Mouse (Mus musculus) frontal cortex, postnatal 14 days (tissue): ENCODE measurements at regions not wholly inside any gene's neighbourhood (a gene's known extent, or its start where the extent isn't known, plus 50 kb on each side); places are given as distances from the start of the nearest gene placed in this dataset.

Experiments
- DNase-seq, 2 experiments: peaks; one replicate each; pipeline ENCODE4 v3.0.0; 2022; ENCODE audit warnings: low spot score in 2 of 2

DNA sequence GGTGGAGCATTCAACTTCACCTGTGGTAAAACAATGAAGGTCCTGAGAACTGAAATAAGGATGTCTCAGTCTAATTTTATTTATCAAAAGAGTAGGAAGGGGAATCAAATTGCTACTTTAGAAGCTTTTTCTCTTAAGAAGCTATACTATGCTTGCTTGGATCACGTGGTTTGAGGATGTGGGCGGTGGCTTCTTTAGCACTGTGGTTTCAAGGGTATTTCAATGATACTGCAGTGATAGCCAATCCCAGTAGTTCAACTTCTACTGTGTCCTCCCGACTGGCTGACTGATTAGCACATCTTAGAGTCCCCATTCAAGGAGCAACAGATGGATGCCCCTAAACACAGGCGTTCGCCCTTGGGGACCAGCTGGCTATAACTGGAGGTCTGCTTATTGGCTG, 575.6 kb downstream of the Vrk1 start:
- no peak for DNase-seq

DNA sequence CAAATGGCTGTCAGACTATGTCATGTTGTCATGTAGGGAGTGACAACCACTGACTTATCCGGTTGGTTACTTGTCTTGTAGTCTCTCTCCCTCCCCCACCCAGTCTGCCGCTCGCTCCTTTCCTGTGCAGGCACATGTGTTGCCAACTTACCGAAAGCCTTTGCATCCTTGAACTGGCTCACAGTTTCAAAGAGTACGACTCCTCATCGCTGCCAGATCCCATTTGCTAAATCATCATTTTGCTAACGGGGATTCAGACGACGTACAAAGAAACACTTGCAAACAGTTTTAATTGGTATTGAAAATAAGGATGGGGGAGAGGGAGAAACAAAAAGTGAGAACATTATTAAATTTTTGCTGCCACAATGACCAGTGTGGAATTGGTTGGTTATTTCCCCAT, 582.7 kb downstream of the Vrk1 start:
- no peak for DNase-seq

DNA sequence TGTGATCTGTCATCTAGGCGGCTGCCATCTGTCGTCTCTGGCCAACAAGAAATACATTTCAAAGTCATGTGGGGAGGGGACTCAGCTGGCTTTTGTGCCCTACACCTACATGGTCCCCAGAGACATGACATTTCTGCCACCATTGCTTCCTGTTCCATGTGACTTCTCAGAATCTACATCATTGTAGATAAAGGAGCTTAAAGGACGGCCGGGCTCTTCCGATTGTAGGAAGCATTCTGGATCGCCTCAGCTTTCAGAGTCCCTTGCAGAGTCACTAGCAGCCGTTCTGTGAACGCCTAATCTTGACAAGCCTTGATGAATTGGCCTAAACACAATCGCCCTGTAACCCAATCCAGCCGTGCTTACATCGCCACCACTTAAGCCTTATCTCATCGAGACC, 587.6 kb downstream of the Vrk1 start:
- no peak for DNase-seq

DNA sequence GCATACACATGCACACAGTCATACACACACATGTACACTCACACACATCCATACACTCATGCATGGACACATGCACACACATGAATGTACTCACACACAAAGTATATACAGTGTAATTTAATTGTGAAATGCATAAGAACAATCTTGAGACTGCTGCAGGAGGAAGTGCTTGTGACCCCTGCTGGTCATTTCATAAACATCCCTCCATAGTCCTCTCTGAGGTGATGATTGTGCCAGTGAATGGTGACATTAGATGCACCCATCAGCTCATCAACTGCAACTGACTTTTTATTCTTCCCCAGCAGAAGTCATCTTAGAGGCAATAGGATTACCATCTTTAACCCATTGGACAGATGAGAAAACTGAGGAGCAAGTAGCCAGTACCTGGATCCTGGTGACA, 597.2 kb downstream of the Vrk1 start:
- DNase-seq: no peak

DNA sequence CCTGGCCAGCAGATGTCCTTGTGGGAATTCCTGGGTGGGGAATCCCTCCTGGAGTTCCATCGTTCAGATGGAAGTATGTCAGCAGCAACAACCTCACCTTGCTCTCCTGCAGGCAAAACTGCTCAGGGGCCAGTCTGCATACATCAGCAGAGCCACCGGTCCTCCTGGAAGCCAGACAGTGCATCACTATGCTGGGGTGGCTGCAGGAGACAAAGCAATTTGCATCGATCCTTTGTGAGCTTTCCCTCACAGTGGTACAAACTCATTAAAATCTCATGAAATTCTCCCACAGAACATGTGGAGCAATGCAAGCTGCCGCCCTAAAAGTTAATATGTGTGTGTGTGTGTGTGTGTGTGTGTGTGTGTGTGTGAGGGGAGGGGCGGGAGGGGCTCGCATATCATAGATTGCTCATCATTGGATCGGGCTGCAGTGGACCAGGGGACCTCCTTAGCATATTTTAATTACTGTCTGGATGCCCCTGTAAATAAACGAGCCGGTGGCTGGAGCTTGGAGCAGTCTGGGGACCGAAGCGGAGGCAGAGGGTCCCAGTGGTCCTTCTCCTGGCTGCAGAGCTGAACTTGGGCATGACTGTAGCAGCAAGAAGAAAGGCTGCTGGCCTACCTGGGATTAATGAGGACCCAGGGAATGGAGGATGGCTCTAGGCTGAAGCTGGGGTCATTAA, 597.8 kb downstream of the Vrk1 start:
- no peak for DNase-seq

DNA sequence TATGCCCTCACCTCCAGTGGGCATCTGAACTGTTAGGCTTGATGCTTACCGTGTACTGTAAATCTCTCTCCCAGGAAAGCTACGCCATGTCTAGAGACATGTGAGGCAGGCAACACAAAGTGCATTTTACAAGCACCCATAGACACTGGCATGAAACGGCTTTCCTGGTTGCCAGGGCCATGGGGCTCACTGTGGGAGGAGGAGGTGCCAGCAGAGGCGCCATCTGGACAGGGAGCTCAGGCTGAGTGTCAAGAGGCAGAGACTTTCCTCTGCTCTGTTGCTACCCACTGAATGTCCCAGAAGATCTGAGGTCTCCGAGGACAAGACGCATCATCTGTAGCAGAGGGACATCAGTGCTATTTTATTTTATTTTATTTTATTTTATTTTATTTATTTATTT, 608.7 kb downstream of the Vrk1 start:
- DNase-seq: no peak

DNA sequence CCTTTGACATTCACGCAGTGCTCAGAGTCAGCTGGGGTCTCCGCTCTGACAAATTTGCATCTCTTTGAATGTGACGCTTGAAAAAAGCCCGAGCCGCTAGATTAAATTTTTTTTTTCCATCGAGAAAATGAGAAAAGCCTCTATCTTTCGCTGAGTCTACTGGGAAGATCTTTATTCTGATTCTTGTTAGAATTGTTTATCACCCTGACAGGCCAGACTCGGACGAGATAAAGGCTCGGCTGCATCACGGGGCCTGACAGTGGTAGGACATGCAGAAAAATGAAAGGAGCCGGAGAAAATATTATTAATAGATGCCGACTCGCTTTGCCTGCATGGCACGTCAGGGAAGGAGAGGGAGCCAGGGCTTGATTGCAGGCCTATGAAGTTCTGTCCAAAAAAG, 616.8 kb downstream of the Vrk1 start:
- no peak for DNase-seq

DNA sequence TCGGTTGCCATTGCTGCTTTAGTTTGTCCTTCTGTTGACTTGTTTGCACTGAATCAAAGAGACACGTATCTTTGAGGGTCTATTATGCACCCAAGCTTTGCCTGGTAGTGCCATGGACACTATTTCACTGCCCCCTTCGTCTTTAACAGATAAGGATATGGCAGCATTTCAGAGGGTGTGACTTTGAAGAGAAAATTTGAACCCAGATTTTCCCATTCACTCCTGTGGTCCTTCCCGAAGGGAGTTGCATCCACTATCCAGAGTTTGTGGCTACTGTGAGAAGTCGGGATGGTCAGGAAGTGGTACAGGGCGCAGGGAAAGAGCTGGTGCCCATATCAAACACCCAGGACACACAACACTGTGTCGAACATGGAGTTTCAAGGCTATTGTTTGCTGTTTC, 622.5 kb downstream of the Vrk1 start:
- DNase-seq: no peak

DNA sequence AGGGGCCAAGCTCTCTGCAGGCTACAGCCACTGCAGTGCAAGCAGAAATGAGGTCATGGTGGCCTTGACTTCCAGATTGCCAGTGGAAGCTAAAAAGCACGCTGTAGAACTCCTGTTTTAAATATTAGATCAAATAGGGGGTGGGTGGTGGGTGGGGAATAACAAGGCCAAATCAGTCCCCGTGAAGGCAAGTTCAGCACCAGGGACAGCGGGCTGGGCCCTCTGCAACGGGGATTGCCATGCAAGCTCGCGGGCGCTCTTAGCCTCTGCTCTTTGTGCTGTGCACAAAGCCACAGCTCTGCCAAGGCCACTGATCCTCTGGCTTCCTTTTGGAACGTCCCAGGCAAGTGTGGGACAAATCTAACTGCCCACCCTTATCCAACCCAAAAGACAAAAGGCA, 623.1 kb downstream of the Vrk1 start:
- no peak for DNase-seq

DNA sequence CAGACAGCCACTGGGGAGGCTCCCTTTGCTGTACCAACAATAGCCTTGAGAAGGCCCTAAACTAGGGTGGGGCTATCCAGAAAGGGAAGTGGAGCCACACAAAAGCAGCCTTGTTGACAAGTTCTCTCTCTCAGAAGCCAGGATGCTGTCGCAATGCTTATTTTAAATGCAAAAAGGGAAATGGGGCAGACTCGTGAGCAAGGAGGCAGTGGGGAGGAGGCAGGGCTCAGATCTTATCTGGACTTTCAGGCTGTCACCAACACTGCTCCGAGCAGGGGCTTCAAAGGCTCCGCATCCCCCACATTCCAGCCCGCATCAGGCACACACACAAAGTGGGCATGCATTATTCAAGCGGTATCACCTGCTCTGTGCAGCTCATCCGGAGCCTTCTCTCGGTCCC, 648.3 kb downstream of the Vrk1 start:
- DNase-seq: no peak

DNA sequence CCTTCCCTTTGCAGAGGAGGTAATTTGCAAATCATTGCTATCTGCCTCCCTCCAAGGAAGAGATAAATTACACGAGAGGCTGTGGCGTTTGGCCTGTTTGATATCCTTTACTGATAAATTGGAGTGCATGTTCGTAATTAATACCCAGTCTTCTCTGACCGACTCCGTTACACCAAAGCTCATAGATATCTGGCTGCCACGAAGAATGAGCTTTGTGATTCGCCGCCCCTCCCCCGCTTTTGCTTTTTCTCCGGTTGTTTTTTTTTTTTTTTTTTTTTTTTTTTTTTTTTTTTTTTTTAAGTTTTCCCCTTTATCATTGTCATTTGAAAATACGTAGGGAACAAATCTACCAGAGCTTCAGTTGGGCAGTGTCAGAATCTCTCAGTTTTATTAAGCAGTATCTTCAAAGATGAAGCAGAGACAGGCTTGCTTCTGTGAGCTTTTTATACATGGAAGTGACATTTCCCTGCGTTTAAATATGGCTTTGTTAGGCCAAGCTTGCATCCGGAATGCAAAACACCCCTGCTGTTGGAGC, 663.3 kb downstream of the Vrk1 start:
- no peak for DNase-seq

DNA sequence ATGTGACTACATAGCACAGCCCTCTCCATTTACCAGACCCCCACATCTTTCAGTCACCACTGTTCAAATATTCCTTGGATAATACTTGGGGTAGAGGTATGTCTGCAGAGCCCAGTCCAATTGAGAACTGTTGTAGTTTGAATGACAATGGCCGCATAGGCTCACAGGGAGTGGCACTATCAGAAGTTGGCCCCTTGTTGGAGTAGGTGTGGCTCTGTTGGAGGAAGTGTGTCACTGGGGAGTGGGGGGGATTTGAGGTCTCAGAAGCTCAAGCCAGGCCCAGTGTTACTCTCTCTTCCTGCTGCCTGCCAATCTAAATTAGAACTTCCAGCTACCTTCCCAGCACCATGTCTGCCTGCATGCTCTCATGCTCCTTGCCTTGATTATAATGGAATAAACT, 664.7 kb downstream of the Vrk1 start:
- DNase-seq: no peak

DNA sequence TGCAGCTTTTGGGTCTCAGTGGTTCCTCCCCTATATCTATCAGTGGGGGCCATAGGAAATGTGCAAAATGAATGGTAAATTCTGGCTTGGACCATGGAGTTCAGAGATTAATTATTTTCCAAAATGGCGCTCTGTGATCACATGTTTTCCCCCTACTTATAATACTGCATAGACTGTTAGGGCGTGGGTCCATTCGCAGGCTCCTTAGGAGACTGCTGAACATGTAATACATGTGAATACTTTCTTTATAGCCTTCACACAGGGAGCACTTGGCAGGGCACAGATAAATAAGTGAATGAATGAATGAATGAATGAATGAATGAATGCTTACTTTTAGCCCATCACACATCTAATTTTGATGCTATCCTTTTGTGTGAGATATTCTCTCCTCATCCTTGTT, 666.1 kb downstream of the Vrk1 start:
- no peak for DNase-seq

DNA sequence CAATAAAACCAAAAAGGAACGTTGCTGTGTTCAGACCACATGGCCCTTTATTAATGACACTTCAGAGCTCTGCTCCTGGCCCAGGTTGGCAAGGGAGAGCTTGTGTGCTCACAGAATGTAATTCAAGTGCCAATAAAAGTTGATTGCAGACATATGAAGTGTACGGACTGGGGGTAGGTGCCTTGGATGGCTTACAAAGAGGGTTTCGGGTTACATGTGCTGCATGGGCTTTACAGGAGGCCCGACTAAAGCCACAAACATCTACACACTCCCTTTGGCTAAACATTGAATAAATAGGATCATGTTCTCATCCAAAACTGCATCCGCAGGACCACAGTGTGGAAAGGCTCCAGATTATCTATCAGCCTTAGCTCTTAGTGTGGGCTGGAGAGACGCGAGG, 666.5 kb downstream of the Vrk1 start:
- DNase-seq: no peak

DNA sequence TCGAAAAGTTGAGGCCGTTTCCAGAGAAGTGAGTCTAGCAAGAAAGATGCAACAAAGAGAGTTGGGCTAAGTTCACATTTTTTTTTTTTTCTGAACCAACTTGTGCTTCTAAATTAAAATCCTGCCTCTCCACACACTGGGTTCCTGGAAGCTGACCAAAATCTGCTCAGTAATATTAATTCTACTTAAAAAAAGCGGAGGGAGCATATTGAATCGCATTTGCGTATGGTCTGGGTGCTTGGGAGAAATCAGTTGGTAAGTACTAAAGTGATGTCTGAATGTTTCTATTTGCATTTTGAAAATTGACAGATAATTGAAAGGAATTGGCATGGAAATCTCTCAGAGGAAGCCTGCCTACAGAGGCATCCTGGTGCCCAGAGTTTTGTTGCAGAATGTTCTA, 676.0 kb downstream of the Vrk1 start:
- DNase-seq: no peak

DNA sequence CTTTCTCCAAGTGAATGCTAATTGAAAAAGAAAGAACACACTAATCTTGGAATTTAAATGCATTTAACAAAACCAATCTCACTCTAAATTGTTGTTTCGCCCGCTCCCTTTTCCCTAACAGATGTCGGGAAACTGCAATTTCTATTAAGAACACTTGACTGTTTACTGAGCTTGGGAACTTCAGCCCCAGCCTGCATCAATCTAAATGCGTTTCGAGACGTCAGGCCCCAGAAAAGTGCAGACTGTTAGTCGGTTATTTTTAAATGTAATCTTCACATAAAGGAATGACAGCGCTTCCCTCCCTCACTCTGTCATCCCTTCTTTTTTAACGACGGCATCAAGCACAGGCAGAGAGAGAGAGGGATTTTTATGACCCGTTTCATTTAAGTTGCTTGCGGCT, 677.7 kb downstream of the Vrk1 start:
- DNase-seq: no peak

DNA sequence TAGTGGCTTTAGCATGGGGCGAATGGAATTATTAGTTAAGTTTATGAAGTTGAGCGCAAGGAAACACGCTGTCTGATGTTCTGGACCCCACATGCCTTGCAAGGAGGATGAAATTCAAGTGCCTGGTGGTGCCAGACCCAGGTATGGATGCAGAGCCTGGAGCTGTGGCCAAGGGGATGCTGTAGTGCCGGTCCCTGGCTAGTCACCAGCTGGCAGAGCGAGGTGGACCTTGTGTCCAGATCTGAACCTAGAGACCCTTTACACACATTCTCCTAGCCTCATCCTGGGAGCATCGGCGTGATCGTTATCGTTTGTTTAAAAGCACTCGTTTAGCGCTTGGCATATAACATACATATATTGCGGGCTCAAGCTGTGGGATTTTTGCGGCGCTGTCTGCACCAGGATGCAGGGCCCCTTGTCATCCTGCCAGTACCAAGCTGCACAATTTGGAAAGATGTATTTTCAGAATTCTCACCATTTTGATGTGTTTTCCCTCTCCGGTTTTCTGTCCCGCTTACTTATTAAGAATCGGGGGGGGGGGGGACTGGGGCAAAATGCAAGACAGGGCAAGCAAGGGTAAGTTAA, 678.2 kb downstream of the Vrk1 start:
- no peak for DNase-seq

DNA sequence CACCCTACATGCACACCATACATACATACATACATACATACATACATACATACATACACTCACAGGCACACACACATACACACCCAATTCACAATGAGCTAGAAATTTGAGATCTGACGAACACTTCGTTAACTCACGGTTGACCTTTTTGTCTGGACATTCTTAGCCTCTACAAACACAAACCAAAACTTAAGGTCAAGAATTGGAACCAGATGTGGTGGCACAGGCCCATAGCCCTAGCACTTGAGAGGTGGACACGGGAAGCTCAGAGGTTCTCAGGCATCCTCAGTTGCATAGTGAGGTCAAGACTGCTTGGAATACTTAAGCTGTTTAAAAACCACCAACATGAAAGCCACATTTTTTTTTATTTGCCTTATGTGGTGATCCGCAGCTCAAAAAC, 692.9 kb downstream of the Vrk1 start:
- no peak for DNase-seq

DNA sequence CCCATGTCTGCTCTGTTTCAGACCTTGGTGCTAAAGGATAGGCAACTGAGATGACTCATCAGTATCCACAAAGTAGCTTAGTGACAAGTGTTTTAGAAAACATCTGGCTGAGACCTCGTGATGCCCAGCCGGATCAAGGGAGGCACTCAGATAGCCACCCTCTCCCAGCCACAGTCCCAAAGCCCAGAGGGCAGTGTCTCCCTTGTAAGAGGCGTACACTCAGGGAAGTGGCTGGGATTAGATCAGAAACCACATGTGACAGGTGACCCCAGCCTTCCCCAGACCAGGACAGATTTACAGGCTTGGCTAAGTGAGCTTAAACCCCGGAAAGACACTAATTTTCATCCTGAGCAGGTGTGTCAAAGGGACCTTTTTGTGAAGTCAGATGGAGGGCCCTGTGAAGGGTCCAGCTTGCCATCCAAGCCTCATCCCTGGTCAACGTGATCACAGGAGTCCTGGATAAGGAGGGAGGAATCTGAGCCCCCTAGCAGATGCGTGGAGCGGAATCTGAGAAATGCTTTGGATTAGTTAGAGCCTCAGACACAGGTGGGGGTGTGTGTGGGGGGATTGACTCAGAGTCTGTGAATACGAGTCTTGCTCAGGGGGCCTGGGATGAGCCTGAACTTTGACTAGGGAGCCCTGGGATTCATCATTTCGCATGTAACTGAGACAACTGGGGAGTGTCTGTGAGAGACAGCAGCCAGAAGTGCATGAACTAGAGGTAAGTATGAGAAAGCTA, 711.4 kb downstream of the Vrk1 start:
- no peak for DNase-seq

DNA sequence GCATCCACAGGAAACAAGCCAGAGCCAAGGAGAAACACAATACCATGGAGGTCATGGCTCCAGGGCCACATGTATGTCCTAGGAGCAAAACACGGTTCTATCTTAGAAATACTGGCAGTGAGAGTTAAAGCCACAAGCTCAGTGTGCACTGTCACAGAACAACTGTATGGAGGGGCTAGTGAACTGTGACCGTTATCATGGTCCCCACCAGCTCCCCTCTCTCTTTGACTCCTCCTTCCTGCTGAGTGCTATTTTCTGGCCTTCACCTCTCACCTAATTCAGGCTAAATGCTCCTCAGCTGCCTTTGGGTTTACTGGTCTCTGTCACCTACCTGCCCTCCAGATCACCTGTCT, 712.0 kb downstream of the Vrk1 start:
- no peak for DNase-seq

DNA sequence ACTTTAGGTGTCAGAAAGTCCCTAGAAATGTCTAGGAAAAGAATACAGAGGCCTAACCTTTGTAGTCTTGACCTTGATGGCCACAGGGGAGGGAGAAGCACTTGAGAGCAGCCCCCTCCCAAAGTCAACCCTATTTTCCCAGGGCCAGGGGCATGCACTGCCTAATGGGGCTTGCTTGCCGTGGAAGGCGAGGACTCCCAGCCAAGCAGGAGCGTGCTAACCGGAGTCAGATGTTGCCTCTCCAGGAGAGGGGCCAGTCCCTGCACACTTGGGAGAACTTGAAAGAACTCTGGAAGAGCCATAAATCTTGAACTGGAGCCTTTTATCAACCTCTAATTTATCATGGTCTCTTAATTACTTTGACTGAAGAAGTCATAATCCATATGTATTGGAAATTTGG, 712.7 kb downstream of the Vrk1 start:
- DNase-seq: no peak

DNA sequence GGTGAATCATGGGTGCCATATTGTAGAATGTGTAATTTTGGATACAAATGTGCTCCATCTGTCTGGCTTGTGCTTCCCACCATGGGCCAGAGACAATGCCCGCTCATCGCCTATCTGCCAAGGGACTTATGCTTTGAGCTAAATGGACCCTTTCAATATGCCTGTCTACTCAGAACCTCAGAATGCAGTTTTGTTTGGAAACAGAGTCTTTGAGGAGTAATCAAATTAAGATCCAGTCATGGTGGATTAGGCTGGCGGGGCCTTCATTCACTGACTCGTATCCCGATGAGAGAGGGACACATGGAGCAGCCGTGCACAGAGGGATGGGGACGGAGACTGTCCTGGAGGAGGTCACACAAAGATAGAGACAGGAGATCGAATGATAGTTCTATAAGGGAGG, 716.9 kb downstream of the Vrk1 start:
- no peak for DNase-seq

DNA sequence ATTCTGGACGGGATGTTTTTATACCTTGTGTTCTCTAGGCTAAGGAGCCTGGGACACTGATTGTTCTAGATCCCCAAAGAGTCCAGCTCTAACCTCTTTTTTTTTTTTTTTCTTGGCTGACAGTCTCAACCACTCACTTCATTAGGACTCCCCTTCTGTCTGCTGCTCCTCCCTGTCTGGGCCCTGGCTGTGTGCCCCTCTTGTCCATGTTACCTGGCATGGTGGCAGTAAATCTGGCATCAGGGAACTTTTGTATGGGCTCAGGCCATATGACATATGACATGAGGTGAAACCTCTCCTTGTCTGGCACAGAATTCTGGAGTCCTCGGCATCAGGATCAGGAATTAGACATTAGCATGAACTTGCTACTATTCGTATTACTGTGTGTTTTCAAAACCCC, 717.5 kb downstream of the Vrk1 start:
- DNase-seq: no peak
